Mouse (Mus musculus) layer of hippocampus, postnatal 14 days (tissue): ENCODE measurements at regions not wholly inside any gene's neighbourhood (a gene's known extent, or its start where the extent isn't known, plus 50 kb on each side); places are given as distances from the start of the nearest gene placed in this dataset.

Experiments
- DNase-seq, 2 experiments: peaks; one replicate each; pipeline ENCODE4 v3.0.0; 2021 to 2022; ENCODE audit warnings: low spot score in 2 of 2, mixed read lengths in 1 of 2

DNA sequence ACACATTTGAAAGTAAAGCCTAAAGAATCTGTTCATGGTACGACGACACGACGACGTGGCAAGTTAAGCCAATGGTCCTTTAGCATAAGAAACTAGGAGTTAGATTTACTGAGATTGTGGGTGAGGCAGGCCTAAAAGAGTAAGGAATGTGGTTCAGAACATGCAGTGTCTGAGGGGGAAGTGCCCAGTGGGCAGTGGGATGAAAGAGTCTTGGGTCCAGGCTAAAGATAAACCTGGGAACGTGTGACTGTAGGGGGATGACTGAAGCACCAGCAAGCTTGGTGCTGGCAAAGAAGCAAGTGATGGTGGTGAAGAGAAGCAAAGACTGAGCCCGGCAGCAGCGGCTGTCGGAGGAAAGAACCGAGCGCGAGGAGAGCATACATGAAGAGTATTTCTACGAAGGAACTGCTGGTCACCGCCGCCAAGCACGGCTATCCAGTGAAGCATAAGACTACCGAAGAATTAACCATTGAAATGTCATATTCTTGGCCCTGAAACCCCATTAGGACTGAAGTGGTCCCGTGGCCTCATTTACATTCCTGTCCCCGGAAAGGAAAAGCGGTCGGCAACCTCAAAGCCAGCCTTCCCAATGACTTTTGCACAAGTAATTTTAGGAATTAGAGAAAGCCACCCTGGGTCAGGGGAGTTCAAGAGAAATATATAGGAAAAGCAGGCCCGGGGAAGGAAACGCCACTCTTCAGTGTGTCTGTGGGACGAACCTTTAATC, 76.2 kb upstream of the Armc2 start:
- DNase-seq, result no peak

DNA sequence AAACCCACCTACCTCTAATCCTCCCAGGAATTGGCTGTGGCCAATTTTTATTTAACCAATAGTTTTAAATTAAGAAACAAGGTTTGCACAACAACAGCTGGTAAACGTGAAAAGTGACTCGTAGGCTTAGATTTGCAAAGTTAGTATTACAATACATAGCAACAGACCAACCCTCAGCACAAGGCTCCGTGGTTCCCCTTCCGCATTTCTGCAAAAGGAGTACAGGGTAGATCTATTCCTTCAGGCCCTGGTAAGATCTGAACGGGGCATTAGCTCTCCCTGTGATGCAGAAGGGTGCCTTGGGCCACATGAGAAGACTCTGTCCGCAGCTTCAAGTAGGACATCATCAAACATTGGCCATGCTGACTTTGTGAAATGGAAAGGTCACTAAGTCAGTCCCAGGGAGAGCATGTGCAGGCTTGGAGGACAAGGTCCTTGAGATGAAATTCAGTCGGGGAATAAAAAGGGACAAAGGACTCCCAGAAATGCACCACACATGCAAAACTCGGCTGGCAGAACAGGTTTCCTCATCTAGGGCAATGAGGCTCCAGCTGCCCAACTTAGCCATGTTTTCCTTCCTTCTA, 75.0 kb upstream of the Armc2 start:
- DNase-seq, result no peak

DNA sequence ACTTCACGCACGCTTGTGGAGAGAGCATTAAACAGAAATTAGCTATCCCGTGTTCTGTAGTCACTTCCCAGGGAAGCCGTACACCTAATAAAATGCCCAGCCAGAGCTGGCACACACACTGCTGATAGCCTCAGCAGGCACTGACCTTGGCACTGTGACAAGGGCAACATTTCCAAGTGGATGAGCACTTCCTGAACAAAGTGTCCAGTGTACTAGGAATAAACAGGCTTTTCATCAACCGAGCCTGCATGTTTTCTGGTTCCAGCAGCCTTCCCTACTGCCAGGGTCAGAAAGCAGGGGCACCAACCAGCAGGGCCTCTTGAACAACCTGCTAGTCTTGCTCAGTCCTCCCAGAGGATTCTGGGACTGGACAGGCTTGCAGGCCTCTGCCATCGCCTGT, 74.3 kb upstream of the Armc2 start:
- peak; percentile 9 to 49 for DNase-seq

DNA sequence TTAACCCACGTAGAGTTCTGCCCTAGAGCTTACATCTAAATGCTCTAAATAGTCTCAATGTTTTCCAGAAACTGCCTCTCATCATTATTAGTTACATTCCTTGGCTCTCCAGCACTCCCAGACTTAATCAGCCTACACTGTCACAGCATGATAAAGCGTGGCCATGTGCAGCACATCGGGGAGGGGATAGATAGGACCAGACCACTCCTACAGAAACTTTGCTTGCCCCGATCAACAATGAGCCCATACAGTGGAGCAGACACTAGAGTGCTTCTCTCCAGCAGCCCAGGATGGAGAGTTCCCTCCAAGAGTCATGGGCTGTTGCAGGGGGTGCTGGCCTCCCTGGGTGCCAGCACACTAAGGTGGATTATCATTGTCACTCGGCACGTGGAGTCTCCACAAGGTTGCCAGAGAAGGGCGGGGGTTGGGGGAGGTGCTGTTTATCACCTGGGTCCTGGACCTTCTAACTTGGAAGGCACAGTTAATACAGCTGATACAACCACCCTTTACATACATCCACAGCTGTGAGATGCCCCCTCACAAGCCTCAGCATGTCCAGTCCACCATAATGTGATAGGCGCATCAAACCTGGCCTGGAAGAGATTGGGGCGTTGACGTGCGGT, 73.4 kb upstream of the Armc2 start:
- no peak for DNase-seq

DNA sequence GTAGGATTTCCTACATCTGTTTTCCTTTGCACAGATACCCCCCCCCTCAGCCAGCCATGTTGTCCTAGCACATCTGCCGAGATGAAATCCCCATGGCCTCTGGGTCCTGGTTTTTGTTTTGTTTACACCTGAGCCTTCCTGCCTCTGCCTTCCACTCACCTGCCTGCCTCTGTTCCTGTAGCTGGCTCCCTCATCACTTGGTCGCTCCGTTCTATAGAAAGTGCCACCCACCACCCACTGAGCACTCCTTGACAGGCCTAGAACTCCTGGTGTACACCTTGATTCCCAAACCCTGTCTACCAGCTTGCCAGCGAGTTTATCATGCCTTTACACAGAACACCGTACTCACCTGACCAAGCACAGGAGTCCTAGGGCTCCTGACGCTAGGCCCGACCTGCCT, 72.6 kb upstream of the Armc2 start:
- no peak for DNase-seq

DNA sequence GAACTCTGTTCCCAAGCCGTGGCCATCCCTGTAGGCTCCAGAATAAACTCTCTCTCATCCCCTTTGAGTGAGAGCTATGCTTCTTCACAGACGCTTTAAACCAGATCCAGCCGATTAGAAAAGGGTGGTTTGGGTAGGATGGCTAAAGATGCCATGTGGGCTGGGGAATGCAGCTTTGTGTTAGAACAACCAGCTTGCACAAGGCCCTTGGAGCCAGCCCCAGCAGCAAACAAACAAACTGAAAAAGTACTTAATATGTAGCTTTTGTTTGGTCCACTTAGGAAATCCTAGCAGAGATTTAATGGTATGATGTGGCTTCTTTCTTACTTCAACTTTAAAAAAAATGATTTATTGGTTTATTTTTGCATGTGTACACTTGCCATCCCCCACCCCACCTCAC, 71.9 kb upstream of the Armc2 start:
- DNase-seq, result no peak

DNA sequence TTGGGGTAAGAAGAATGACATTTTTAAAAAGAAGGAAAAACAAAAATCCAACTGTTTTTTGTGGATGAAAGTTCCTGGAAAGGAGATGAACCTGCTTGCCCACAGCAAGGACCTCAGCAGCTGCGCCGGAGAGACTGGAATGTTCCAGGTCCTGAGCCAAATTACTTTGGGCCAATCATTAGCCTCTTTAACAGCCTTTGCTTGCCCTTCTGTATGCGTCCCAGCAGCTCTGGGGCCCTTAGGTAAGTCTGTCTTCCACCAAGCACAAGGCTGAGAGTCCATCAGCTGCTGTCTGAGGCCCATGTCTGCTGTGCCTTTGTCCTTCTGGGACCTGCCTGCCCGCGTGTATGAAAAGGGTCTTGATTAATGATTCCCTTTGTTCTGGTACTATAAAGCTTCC, 71.4 kb upstream of the Armc2 start:
- DNase-seq, result peak in 1 of 2 experiments; percentile 43

DNA sequence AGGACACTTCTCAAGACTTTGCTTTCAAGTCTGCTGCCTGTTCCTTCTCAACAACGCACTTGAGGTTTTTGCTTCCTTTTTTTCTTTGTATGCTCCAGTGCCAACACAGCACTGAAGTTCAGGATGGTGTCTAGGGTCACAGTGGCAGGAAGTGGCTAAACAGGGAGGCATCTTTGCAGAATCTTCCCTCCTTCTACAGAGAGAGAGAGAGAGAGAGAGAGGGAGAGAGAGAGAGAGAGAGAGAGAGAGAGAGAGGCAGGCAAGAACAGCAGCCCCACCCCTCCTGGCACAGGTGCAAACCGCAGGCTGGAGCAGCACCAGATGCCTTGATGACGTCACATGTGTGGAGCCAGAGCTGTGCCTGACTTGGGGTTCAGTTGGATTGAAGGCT, 71.0 kb upstream of the Armc2 start:
- DNase-seq, result peak; percentile 21 to 66

DNA sequence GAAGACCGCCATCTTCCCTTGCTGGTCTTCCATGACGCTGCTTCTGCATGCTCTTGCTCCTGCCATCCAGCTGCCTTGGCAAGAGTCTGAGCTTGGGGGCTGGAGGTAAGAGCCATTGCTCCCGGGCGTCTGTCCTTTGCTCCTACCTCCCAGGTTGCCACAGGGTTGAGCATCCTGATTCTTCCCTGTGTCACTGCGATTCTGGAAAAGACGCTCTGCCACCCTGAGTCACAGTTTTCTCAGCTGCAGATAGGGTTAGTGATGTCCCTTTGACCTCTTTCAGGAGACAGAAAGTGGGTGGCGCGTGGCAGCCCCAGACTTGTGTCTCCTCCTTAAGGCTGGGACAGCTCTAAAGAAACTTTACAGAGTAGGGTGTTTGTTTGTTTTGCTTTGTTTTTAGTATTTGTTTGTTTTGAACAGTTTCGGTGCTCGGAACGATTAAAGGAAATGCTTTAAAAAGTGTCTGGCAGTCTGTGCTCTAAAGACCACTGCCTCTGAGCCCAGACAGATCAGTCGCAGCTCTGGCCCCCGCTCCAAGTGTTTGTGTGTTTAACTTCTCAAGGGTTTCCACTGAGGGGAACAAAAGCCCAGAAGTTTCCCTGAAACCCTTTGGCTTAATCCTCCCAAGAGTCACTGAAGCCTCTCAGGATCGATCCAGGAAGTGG, 70.5 kb upstream of the Armc2 start:
- DNase-seq, result no peak

DNA sequence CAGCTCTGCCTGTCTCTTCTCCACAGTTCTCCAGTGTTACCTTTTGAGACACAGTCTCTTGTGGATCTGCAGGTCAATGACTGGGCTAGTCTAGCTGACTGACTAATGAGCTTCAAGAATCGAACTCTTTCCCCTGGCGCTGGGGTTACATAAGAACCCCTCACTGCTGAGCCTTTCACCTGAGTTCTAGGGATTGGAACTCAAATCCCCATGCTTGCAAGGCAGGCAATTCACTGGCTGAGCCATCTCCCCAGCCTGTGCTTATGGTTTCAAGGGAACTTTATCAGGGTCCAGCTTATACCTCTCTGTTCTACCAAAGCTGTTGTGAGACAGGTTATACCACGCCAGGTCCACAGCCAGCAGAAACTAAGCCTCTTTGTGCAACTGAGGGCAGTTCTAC, 69.7 kb upstream of the Armc2 start:
- DNase-seq, result no peak

DNA sequence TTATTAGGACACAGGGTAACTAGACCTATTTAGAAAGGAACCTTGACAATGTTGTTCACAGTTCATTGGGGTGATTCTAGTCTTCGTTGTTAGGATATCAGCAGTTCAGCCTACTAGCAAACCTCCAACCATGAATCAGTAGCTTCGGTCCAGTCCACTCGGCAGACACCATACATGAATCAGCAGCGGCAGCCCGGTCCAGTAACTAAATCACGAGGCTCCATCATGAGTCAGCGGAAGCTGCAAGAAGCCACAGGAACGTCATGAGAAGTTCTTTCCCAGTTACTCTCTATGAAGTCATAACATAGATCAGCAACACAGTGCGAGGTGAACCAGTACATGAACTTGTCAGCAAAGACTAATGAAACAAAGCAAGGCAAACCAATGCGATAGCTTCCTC, 68.4 kb upstream of the Armc2 start:
- no peak for DNase-seq

DNA sequence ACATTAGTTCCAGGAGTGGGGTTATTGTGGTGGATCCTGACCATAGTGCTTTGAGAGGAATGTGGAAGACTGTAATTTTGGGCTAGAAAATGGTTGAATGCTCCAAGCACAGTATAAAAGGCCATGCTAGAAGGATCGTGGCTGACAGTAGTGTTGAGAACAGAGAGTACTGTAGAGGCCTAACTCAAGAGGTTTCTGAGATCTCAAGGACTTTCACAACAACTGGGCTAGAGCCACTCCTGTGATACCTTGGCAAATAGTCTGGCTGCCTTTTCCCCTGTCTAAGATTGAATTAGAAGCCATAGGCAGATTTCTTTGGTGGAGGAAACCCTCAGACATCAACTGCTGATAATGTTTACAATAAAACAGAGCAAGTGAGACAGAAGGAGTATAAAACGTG, 67.1 kb upstream of the Armc2 start:
- no peak for DNase-seq

DNA sequence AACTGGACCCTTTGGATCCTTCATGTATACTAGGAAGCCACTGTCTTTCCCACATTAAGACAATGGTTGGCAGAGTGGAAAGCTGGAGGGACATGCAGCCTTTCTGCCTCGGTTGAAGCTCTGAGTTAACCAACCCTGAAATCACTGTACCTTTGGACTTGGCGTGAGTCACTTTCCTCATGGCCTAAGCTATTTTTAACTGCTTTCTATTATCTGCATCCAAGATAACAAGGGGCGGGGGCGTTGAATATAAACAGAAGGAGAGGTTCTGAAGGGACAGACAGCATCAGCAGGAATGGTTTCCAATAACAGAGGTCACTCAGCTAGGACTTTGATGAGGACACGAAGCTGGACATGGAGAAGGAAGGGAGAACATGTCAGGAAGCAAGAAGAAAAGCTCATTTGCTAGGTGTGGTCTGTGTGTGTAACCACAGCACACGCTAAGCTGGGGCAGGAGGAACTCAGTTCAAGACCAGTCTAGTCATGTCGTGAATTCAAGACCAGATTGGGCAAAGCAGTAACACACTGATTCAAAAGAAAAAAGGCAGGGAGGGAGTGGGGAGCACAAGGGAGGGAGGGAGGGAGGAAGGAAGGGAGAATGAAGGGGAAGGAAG, 64.1 kb upstream of the Armc2 start:
- no peak for DNase-seq

DNA sequence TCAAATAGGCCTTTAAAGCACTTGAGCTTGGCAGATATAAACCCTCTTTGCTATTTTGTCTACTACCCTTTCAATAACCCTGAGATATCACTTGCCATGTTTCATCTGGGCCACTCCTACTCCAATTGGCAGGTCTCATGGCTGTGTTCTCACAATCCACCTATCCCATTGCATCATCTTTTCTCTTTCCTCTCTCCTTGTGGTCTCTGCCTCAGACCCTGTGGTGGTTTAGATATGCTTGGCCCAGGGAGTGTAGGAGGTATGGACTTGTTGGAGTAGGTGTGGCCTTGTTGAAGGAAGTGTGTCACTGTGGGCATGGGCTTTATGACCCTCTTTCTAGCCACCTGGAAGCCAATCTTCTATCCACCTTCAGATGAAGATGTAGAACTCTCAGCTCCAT, 61.5 kb upstream of the Armc2 start:
- DNase-seq, result no peak

DNA sequence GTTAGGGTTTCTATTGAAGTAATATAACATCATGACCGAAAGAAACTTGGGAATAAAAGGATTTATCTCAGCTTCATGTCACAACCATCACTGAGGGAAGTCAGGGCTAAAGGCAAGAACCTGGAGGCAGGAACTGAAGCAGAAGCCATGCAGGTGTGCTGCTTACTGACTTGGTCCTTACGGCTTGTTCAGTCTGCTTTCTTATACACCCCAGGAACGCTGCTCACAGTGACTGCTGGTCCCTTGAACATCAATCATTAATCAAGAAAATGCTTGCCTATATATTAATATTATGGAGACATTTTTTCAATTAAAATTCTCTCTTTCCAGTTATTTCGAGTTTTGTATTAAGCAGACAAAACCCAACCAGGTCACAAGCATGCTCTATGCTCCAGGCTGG, 58.5 kb upstream of the Armc2 start:
- DNase-seq, result no peak

DNA sequence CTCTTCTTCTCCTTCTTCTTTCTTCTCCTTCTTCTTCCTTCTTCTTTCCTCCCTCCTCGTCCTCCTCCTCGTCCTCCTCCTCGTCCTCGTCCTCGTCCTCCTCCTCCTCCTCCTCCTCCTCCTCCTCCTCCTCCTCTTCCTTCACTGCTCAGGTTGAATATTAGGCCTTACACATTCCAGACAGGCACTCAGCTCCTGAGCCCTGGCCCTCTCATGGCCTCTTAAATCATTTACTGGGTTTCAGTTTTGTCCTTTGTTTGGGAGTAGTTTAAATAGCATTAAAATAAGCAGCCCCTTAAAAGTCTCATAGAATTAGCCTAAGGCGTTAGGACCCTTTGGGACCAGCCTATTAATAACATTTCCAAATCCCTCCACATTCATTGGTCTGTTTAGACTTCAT, 57.3 kb upstream of the Armc2 start:
- DNase-seq, result no peak

DNA sequence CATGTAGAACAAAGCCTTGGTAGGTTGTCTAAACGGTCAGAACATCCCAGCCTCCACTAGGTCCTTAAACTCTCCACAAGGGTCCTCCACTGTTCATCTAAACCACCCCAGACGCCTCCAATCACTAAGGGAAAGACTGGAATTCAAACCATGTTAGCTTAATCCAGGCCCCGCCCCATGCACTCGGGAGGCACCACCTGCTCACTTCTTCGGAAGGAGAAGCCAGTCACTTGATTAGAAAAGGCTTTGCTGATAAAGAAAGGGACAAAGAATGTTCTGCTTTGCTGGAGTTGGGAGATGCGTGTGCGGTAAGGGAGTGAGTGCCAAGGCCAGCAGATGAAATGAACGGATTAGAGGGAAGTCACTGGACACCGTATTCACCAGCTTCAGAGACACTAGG, 54.5 kb upstream of the Armc2 start:
- no peak for DNase-seq

DNA sequence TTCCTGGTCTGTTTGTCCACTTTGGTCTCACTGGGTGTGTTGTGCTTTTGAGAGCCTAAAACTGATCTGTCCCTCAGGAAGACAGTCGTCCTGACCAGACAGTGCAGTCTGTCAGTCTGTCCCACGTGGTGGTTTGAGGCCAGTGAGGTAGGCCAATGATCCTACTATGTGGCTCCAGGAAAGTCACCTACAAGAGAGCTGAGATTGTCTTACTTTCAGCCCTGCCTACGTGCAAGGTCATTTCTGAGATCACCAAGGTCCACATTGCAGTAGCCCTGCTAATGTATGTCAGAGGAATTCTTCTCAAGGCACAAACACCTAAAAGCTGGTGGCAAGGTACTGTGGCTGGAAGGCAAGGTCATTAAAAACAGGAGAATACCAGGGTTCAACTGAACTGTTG, 53.9 kb upstream of the Armc2 start:
- no peak for DNase-seq

DNA sequence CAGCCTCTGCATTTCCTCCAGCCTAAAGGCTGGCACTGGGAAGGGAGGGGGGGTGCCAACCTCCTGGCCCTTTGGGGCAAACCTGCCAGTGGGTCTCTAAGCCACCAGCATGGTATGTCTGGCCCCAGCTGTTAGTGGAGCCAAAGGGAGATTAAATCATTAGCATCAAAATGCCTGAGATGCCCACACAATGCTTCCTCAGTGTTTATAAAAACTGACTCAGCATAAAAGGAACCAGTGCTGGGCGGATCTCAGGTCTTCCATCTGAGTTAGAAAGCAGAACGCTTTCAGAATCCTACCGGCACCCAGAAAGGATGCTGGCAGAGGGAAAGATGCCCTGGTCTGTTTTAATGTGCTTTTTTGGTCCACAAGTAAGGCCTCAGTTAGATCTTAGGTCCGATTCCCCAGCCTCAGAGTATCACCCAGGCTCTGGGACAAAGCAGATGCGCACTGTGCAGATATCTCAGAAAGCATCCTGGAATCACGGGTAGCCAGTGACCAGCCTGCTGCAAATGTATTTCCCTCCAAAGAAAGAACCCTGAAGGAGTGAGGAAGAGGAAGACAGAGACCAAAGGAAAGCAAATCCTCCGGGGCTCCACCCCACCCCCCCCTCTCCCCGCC, 53.3 kb upstream of the Armc2 start:
- no peak for DNase-seq

DNA sequence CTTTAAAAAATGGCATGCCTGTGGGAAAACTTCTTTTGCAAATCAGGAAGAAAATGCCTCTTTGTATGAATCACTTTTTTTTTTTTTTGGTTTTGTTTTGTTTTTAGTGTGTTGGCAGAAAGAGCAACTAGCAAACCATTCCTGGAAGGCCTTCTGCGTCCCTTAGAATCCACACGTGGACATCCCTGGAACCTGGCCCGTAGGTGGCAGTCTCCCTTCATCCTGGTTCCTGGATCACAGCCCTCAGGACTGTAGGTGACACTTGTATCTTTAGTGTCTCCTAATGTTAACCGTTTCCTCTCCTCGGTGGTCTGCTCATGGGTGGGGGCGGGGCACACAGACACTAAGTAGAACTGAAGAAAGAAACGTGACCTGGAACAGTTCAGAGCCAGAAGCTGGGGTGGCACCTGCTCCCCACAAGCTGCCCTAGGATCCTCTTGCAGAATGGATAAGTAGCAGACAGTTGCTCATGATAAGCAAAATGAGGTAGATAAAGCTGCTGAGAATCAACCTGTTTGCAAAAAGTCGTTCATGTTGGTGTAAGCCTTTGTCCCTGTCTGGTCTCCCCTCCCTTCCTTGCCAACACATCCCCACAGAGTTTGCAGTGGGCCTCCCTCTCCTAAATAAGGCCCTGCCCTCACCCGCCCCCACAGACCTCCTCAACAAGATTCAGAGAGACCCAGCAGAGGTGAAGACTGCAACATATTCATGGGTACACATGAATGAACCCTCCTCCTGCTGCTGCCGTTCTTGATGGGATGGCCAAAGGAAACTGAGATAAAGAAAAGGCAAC, 52.6 kb upstream of the Armc2 start:
- DNase-seq, result no peak

DNA sequence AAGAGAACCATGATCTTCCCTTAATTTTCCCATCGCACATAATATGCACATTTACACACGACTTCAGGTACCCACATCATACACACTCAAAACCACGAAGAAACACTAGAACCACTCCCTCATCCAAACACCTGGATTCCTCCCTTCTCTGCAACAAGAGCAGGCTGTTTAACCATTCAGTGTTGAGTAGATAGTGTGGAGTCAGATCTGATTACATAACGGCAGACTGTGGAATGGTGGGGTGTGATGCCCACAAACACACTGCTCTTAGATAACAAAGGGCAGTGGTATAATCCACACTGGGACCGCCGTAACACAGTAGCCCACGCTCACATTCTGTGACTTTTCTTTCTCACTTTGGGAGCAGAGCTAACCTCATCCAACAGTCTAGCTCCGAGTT, 51.5 kb upstream of the Armc2 start:
- no peak for DNase-seq
